Mouse (Mus musculus) stomach, postnatal 0 days (tissue): ENCODE data around the gene Hist1h4f. TPM values are rescaled to one million over a fixed set of nuclear protein-coding genes. Genes with fewer than 3 reads are reported as not detected.

Experiments used
- ATAC-seq: fragments of 200-750 bp; cut with Nextera tagmentation; 2 replicates; pipeline ENCODE4 v1.8.0; 2017; ENCODE audit not compliant: low FRiP score, low TSS enrichment
- DNase-seq: peaks from one replicate; pipeline ENCODE4 v3.0.0-alpha.2; 2016; ENCODE audit warnings: low spot score
- H3K27ac ChIP-seq: fragments of 300-500 bp; sonication (generic); replicated peaks from 2 replicates; pipeline ENCODE4 v1.5.1; 2014; ENCODE audit warnings: mild to moderate bottlenecking, control low read depth
- H3K27me3 ChIP-seq: fragments of 300-500 bp; sonication (generic); 2 replicates; pipeline ENCODE4 v1.6.1; 2014; ENCODE audit warnings: low read length; ENCODE audit not compliant: control insufficient read depth, insufficient read depth
- H3K36me3 ChIP-seq: fragments of 300-500 bp; sonication (generic); 2 replicates; pipeline ENCODE4 v1.6.1; 2014; ENCODE audit warnings: low read length, mixed read lengths; ENCODE audit not compliant: control insufficient read depth, insufficient read depth
- H3K4me1 ChIP-seq: fragments of 300-500 bp; sonication (generic); replicated peaks from 2 replicates; pipeline ENCODE4 v1.6.1; 2014; ENCODE audit warnings: antibody characterized with exemption; ENCODE audit not compliant: control insufficient read depth, insufficient read depth
- H3K4me2 ChIP-seq: fragments of 300-500 bp; sonication (generic); replicated peaks from 2 replicates; pipeline ENCODE4 v1.6.1; 2014; ENCODE audit warnings: low read depth, mild to moderate bottlenecking, control low read depth, moderate library complexity
- H3K4me3 ChIP-seq: fragments of 300-500 bp; sonication (generic); 2 replicates; pipeline ENCODE4 v1.5.1; 2014; ENCODE audit warnings: low read depth, low read length, control low read depth
- H3K9ac ChIP-seq: fragments of 300-500 bp; sonication (generic); 2 replicates; pipeline ENCODE4 v1.6.1; 2014; ENCODE audit warnings: mild to moderate bottlenecking, low read length, control low read depth, mixed read lengths
- H3K9me3 ChIP-seq: fragments of 300-500 bp; sonication (generic); 2 replicates; pipeline ENCODE4 v1.6.1; 2016; ENCODE audit warnings: low read length; ENCODE audit not compliant: control insufficient read depth
- CTCF ChIP-seq: IDR thresholded peaks from 2 replicates; pipeline ENCODE4 v1.5.1; 2016; ENCODE audit warnings: antibody characterized with exemption, low read depth, mild to moderate bottlenecking, moderate library complexity
- EP300 ChIP-seq: optimal IDR thresholded peaks from 2 replicates; pipeline ENCODE3; 2016; ENCODE audit warnings: antibody characterized with exemption
- WGBS: fragments of 180-500 bp; shearing (Covaris S2); extraction: QIAGEN DNeasy Blood & Tissue Kit; methylation state at CpG from one replicate; pipeline ENCODE4 v1.1.7; 2014; 5-methylcytosine and 5-hydroxymethylcytosine counted together
- polyA plus RNA-seq: library from polyadenylated mRNA; unstranded; fragments of >200 nt; fragmentation: Nextera tagmentation; extraction: Ambion mirVana; gene quantifications from 2 replicates; pipeline ENCODE4 v1.2.1, GENCODE M21; 2015

The Hist1h4f gene
- polyA plus RNA-seq, 1 experiment from 2014 or later: 0.38 TPM

DNA sequence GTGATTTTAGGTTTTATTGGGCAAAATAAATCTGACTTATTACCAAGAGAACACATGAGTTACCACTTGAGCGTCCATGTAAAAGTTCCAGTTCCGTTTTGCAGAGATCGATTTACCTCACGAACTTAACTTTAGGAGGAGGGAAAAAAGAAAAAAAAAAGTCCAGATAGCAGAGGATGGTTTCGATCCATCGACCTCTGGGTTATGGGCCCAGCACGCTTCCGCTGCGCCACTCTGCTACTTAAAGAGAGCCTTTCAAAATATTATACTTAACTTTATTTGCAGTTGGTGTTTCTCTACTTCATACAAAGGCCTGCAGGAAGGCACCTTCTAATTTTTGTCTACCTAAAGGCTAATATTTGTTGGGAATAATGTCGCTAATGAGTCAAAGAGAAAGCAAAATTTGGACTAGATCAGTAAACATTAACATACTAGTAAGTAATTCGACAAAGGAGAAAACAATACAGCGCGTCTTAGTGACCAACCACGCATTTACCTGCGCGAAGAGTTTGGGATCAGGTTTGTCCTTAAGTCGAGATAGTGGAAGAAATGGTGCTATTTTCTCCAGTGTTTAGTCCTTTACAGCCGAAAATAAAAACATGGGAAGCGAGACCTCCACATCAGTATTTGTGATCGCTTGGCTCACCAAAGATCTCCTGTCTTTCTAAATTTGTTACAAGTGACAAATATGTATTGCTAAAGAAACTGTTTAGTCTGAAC is 21.1 kb downstream of the Hist1h4f start:
- Histone ChIP-seq H3K27ac (peak overlapping the region; percentile 98), H3K27me3 (no peaks in the 10 kb centered on the region), H3K4me1 (no peaks in the 10 kb centered on the region), H3K4me2 (peak overlapping the region; percentile 73), H3K4me3 (peak overlapping the region; percentile 60), H3K9ac (peak overlapping the region; percentile 78), H3K36me3 (no peaks in the 10 kb centered on the region), H3K9me3 (no peaks in the 10 kb centered on the region)
- TF ChIP-seq EP300 (no peak), CTCF (no peak)
- under 1% methylated on average over 20 of the region's 20 CpGs for WGBS
- peak; percentile 39; the same call in 1 of the 2 replicates for ATAC-seq
- DNase-seq: peak; percentile 72

DNA sequence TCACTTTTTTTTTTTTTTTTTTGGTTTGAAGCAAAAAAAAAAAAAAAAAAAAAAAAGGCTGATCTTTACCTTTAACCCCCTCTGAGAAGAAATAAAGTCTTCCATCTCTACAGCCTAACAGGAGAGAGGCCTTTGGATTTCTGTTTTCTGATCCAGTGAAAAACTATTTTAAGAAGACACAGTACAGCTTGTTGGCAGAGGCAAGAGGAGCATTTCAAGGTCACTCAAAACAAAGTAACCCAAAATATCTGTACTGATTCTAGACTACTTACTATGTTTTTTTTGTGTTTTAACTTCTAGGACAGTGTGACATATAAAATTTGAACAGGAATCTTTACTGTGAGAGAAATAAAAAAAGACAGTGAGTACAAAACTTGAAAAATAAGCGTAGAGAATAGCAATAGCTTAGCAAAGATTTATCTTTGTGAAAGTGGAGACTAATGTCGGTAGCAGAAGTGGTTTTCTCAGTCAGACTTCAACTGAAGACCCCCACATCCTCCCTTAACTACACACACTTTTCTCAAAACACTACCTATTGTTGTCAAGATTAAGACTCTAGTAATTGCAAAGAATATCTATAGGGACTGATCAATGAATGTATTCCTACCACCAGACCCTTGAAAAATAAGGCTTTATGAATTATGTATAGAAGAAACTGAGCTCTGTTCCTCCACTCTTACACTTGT is 21.8 kb downstream of the Hist1h4f start:
- no peak for ATAC-seq

DNA sequence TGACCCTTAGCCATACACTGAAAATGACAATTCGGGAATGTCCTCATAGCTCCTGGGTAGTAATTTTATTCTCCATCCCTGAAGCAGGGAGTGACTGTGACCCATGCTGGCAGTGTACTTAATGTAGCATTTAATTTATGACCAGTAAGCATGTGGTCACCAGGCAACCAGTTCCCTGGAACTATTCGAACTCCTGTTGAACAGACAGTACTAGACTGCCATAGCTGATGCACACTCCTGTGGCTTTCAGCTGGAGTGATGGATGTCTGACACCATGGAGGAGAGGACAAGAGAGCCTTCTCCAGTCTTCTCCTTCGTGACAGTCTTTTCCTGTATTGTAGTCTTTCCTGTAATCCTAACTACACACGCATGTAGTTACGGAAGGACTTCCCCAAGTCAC is 22.4 kb downstream of the Hist1h4f start:
- DNase-seq (no peak), ATAC-seq (no peak)
- 70% methylated on average over 5 of the region's 5 CpGs for WGBS
- Histone ChIP-seq H3K4me3 (no peak overlapping the region), H3K4me2 (no peak overlapping the region), H3K27me3 (no peaks in the 10 kb centered on the region), H3K36me3 (no peaks in the 10 kb centered on the region), H3K9ac (no peak overlapping the region), H3K27ac (no peak overlapping the region), H3K9me3 (no peaks in the 10 kb centered on the region), H3K4me1 (no peaks in the 10 kb centered on the region)
- TF ChIP-seq CTCF: no peak
- TF ChIP-seq EP300: no peak

More for the DNA sequence above, 21.8 kb downstream of the Hist1h4f start:
- H3K9ac ChIP-seq: peak overlapping the region; percentile 78
- TF ChIP-seq EP300: no peak
- TF ChIP-seq CTCF: no peak
- H3K9me3 ChIP-seq: no peaks in the 10 kb centered on the region
- DNase-seq: no peak
- peak overlapping the region; percentile 60 for H3K4me3 ChIP-seq
- peak overlapping the region; percentile 98 for H3K27ac ChIP-seq
- WGBS: 4% methylated on average over 2 of the region's 2 CpGs
- peak overlapping the region; percentile 73 for H3K4me2 ChIP-seq
- H3K36me3 ChIP-seq: no peaks in the 10 kb centered on the region
- H3K4me1 ChIP-seq: no peaks in the 10 kb centered on the region
- no peaks in the 10 kb centered on the region for H3K27me3 ChIP-seq

DNA sequence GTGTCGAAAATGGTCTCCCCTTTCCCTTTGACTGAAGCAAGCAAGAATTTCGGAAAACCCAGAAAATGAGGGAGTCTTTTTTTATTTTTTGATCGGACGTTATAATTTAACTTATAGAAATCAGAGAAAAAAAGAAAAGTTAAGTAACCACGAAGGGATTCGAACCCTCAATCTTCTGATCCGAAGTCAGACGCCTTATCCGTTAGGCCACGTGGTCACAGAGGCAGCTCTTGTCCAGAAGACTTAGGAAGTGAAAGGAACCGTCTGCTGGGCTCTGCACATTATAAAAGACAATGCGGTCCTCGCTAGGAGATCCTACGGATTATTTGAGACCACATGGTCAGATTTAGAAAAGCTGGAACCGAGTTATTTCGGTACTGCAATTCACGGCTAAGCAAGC is 25.1 kb downstream of the Hist1h4f start:
- H3K27ac ChIP-seq: no peak overlapping the region
- H3K36me3 ChIP-seq: no peaks in the 10 kb centered on the region
- peak; percentile 89 for DNase-seq
- TF ChIP-seq CTCF (no peak), EP300 (no peak)
- no peaks in the 10 kb centered on the region for H3K4me1 ChIP-seq
- peak; percentile 40 for ATAC-seq
- under 1% methylated on average over 17 of the region's 17 CpGs for WGBS
- no peaks in the 10 kb centered on the region for H3K27me3 ChIP-seq
- no peaks in the 10 kb centered on the region for H3K9me3 ChIP-seq
- peak overlapping the region; percentile 51 for H3K4me2 ChIP-seq
- H3K9ac ChIP-seq: 0 out of 2 replicates have a peak overlapping the region, but pooled peaks have one; percentile 39
- H3K4me3 ChIP-seq: peak overlapping the region; percentile 39

DNA sequence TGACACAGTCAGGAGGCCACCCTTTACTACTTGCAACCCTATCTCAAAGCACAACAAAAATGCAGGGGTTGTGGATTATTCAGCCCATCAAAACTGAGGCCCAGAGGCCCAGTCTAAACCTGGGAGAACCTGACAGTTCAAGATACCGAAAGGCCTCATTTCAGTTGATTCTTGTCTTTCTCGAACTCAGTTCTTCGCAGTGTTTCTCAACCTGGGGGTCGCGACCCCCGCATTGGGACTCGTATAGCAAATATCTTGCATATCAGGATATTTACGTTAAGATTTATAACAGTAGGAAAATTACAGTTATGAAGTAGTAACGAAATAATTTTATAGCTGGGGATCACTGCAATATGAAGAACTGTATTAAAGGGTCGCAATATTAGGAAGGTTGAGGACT is 25.5 kb downstream of the Hist1h4f start:
- Histone ChIP-seq H3K27me3 (no peaks in the 10 kb centered on the region), H3K27ac (no peak overlapping the region), H3K36me3 (no peaks in the 10 kb centered on the region), H3K4me3 (peak overlapping the region; percentile 39), H3K9ac (no peak overlapping the region), H3K9me3 (no peaks in the 10 kb centered on the region), H3K4me1 (no peaks in the 10 kb centered on the region), H3K4me2 (peak overlapping the region; percentile 51)
- TF ChIP-seq EP300 (no peak), CTCF (no peak)
- DNase-seq (no peak), ATAC-seq (no peak)
- WGBS: 5% methylated on average over 10 of the region's 10 CpGs

DNA sequence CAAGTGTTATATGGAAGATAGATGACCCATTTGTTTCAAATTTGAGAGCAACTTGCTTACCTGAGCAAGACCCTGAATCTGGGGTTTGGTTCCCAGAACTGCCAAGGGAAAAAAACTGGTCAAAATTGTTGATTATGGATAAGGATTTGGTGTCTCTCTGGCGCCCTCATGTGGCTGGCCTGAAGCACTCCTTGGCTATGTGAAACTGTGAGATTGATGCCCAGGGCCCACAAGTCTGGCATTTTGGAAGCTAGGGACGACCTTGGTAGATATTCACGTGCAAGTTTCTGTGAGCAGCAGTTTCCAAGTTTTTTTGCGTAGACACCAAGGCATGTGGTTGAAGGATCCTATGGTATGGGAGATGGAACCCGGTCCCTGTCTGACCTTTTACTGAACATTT is 26.8 kb downstream of the Hist1h4f start:
- no peaks in the 10 kb centered on the region for H3K4me1 ChIP-seq
- H3K36me3 ChIP-seq: no peaks in the 10 kb centered on the region
- H3K27ac ChIP-seq: no peak overlapping the region
- H3K9ac ChIP-seq: no peak overlapping the region
- H3K9me3 ChIP-seq: no peaks in the 10 kb centered on the region
- H3K4me3 ChIP-seq: no peak overlapping the region
- TF ChIP-seq CTCF: peak; percentile 92
- TF ChIP-seq EP300: no peak
- DNase-seq: peak; percentile 88
- H3K27me3 ChIP-seq: no peaks in the 10 kb centered on the region
- 12% methylated on average over 5 of the region's 5 CpGs for WGBS
- no peak overlapping the region for H3K4me2 ChIP-seq
- peak; percentile 51; the same call in 1 of the 2 replicates for ATAC-seq
